Mouse (Mus musculus): ENCODE results near the gene Mapk6.

DNA sequence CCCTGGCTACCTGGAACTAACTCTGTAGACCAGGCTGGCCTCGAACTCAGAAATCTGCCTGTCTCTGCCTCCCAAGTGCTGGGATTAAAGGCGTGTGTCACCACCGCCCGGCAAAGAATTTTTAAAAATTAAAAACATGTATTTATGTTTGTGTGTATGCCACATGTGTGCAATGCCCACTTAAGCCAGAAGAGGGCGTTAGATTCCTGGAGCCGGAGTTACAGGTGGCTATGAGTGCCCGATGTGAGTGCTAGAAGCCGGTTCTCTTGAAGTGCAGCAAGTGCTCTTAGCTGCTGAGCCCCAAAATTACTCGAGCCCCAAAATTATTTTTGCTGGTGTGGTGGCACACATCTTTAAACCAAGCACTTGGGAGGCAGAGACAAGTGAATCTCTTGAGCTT is 26.0 kb downstream of the Mapk6 start:
- TF ChIP-seq POLR2A (IDR thresholded peaks at IDR 0.05; ENCODE audit: low read depth, low read length) (no peak), CTCF (conservative IDR thresholded peaks at IDR 0.05; ENCODE audit: insufficient read depth, insufficient read length, low read depth, low read length) (no peak)
